Mouse (Mus musculus) heart, postnatal 0 days (tissue): ENCODE measurements around the gene Scrt2.

Experiments
- CTCF ChIP-seq: IDR thresholded peaks from 2 replicates; pipeline ENCODE4 v1.5.1; 2016; ENCODE audit warnings: antibody characterized with exemption, control low read depth, low read depth
- EP300 ChIP-seq: IDR thresholded peaks from 2 replicates; pipeline ENCODE4 v1.6.1; 2016; ENCODE audit warnings: antibody characterized with exemption, low read depth

- TF ChIP-seq CTCF (no peak), EP300 (no peak)
These were observed 62.2 kb downstream of the Scrt2 start, which contains the start of gene Tcf15 for GRCm38 (mm10) chr2:152143279-152144157.
